13 mouse cellular contexts compared by ENCODE assay signal in genomic region chr5:31151746-31152145, GRCm38 (mm10). TPM values are rescaled to one million over a fixed set of nuclear protein-coding genes. Genes with fewer than 3 reads are reported as not detected.
DNase-seq lines count a peak whose midpoint lies in the region; ATAC-seq and TF ChIP-seq lines count a peak whose summit lies in the region.
"Had no signal": no experiment of that assay in that cellular context is flagged by ENCODE, and none has a peak within 500 bp of the region (broad histone marks: within the 10 kb centered on the region; RNA-seq: fewer than 3 reads in every experiment).

No protein-coding gene starts in this region.

- no peaks in the 10 kb centered on the region for H3K9me3 ChIP-seq in liver, embryonic 14.5 days (ENCODE audit: control insufficient read depth, low read length)
- H3K9me3 ChIP-seq in heart, postnatal 0 days (replicated peaks; ENCODE audit: control insufficient read depth, low read length), result no peaks in the 10 kb centered on the region
- H3K9me3 ChIP-seq in hindbrain, embryonic 14.5 days (ENCODE audit: control insufficient read depth, low read length), result no peaks in the 10 kb centered on the region
- no peaks in the 10 kb centered on the region for H3K9me3 ChIP-seq in midbrain, embryonic 15.5 days
- H3K9me3 ChIP-seq: embryonic facial prominence, embryonic 13.5 days; neural tube, embryonic 12.5 days had no signal

- peaks cover 1% of the 10 kb centered on the region for H3K36me3 ChIP-seq in liver, embryonic 14.5 days (replicated peaks; ENCODE audit: control insufficient read depth, insufficient read depth, low read depth)
- H3K36me3 ChIP-seq in heart, postnatal 0 days (replicated peaks; ENCODE audit: control insufficient read depth, insufficient read depth, low read length), result peaks cover 10% of the 10 kb centered on the region
- H3K36me3 ChIP-seq in hindbrain, embryonic 14.5 days (replicated peaks; ENCODE audit: control insufficient read depth, insufficient read depth), result peaks cover 10% of the 10 kb centered on the region
- no peaks in the 10 kb centered on the region for H3K36me3 ChIP-seq in midbrain, embryonic 15.5 days (replicated peaks)

- ATAC-seq in liver, embryonic 14.5 days (ENCODE audit: insufficient read depth), result no peak
- no peak for ATAC-seq in heart, postnatal 0 days (ENCODE audit: insufficient read depth, low read depth)
- ATAC-seq in hindbrain, embryonic 14.5 days (ENCODE audit: low FRiP score), result no peak
- no peak for ATAC-seq in midbrain, embryonic 15.5 days (replicated peaks)

- H3K4me3 ChIP-seq in liver, embryonic 14.5 days (ENCODE audit: insufficient read depth in 1 of 2, low read depth in 2 of 2, low read length in 2 of 2), result no peak overlapping the region
- no peak overlapping the region for H3K4me3 ChIP-seq in heart, postnatal 0 days (ENCODE audit: low read depth, low read length)
- H3K4me3 ChIP-seq in hindbrain, embryonic 14.5 days (replicated peaks; ENCODE audit: low read length), result no peak overlapping the region
- H3K4me3 ChIP-seq in midbrain, embryonic 15.5 days, result no peak overlapping the region
- H3K4me3 ChIP-seq: embryonic facial prominence, embryonic 13.5 days; neural tube, embryonic 12.5 days had no signal

- WGBS in liver, embryonic 14.5 days (ENCODE audit: insufficient replicate concordance), result 86% methylated on average over 2 of the region's 3 CpGs
- 44% methylated on average over 3 of the region's 3 CpGs for WGBS in heart, postnatal 0 days
- WGBS in hindbrain, embryonic 14.5 days, result 86% methylated on average over 3 of the region's 3 CpGs
- WGBS in midbrain, embryonic 15.5 days, result 93% methylated on average over 3 of the region's 3 CpGs

- H3K4me1 ChIP-seq in liver, embryonic 14.5 days (replicated peaks; ENCODE audit: control insufficient read depth in 2 of 2, insufficient read depth in 2 of 2, low read length in 1 of 2), result peaks cover 3 to 5% of the 10 kb centered on the region in 2 experiments; a peak in 3 of 4 replicates
- peaks cover 6% of the 10 kb centered on the region for H3K4me1 ChIP-seq in heart, postnatal 0 days (ENCODE audit: control insufficient read depth, insufficient read depth)
- H3K4me1 ChIP-seq in hindbrain, embryonic 14.5 days (replicated peaks; ENCODE audit: control insufficient read depth, insufficient read depth, low read length), result peaks cover 13% of the 10 kb centered on the region
- H3K4me1 ChIP-seq in midbrain, embryonic 15.5 days, result peaks cover 13% of the 10 kb centered on the region

- no peak overlapping the region for H3K4me2 ChIP-seq in liver, embryonic 14.5 days (ENCODE audit: low read depth)
- no peak overlapping the region for H3K4me2 ChIP-seq in heart, postnatal 0 days (ENCODE audit: low read depth, low read length)
- H3K4me2 ChIP-seq in hindbrain, embryonic 14.5 days (replicated peaks), result no peak overlapping the region
- H3K4me2 ChIP-seq in midbrain, embryonic 15.5 days, result no peak overlapping the region
- H3K4me2 ChIP-seq: embryonic facial prominence, embryonic 13.5 days; neural tube, embryonic 12.5 days had no signal

- H3K27ac ChIP-seq in liver, embryonic 14.5 days, result no peak overlapping the region
- no peak overlapping the region for H3K27ac ChIP-seq in heart, postnatal 0 days (ENCODE audit: low read depth)
- no peak overlapping the region for H3K27ac ChIP-seq in hindbrain, embryonic 14.5 days
- no peak overlapping the region for H3K27ac ChIP-seq in midbrain, embryonic 15.5 days
- H3K27ac ChIP-seq: embryonic facial prominence, embryonic 13.5 days; macrophage; neural tube, embryonic 12.5 days had no signal

- peak; percentile 32 for TF ChIP-seq CTCF in liver, embryonic 14.5 days (IDR thresholded peaks at IDR 0.05; ENCODE audit: low read depth)
- peak; percentile 39 for TF ChIP-seq CTCF in heart, postnatal 0 days (IDR thresholded peaks at IDR 0.05; ENCODE audit: low read depth)

- no peak for TF ChIP-seq EP300 in liver, embryonic 14.5 days (IDR thresholded peaks at IDR 0.05; ENCODE audit: low read depth)
- no peak for TF ChIP-seq EP300 in heart, postnatal 0 days (IDR thresholded peaks at IDR 0.05; ENCODE audit: low read depth)

- no peak overlapping the region for H3K9ac ChIP-seq in liver, embryonic 14.5 days (replicated peaks)
- H3K9ac ChIP-seq in heart, postnatal 0 days (replicated peaks; ENCODE audit: low read depth, low read length), result no peak overlapping the region
- H3K9ac ChIP-seq in hindbrain, embryonic 14.5 days, result no peak overlapping the region
- no peak overlapping the region for H3K9ac ChIP-seq in midbrain, embryonic 15.5 days
- H3K9ac ChIP-seq: embryonic facial prominence, embryonic 13.5 days; neural tube, embryonic 12.5 days had no signal

- H3K27me3 ChIP-seq in liver, embryonic 14.5 days (ENCODE audit: control insufficient read depth, insufficient read depth, low read length), result no peaks in the 10 kb centered on the region
- H3K27me3 ChIP-seq in heart, postnatal 0 days (ENCODE audit: control insufficient read depth, insufficient read depth, low read length), result no peaks in the 10 kb centered on the region
- no peaks in the 10 kb centered on the region for H3K27me3 ChIP-seq in hindbrain, embryonic 14.5 days (ENCODE audit: control insufficient read depth, insufficient read depth, low read length)
- no peaks in the 10 kb centered on the region for H3K27me3 ChIP-seq in midbrain, embryonic 15.5 days (replicated peaks)
- H3K27me3 ChIP-seq: embryonic facial prominence, embryonic 13.5 days; neural tube, embryonic 12.5 days had no signal

- no peak for DNase-seq in liver, embryonic 14.5 days (ENCODE audit: low read depth in 3 of 3, low spot score in 3 of 3)
- no peak for DNase-seq in liver
- peak; percentile 96 for DNase-seq in NIH3T3 (ENCODE audit: low read depth)
- DNase-seq in cerebellum, adult 11 months, result peak; percentile 53
- peak; percentile 17 for DNase-seq in heart, postnatal 0 days (ENCODE audit: low spot score)
- DNase-seq in natural killer cell, adult 2 months (ENCODE audit: low spot score in 2 of 2), result no peak
- no peak for DNase-seq in hindbrain, embryonic 14.5 days (ENCODE audit: low spot score)
- DNase-seq: spleen, adult 18-20 months had no signal

RNA-seq across cellular contexts. Expression of gene Mpv17, which starts 2.3 kb away (rescaled TPM):
- 16.9 and 18.9 TPM in 2 replicates for polyA plus RNA-seq in liver, embryonic 14.5 days (2012; rRNA removed)
- polyA plus RNA-seq in liver, embryonic 14.5 days (2014; fragmentation: Nextera tagmentation; extraction: Ambion mirVana), result 14.2 and 16.0 TPM in 2 replicates
- 157 and 202 TPM in 2 replicates for total RNA-seq in heart, postnatal 0 days (2014; rRNA removed; ENCODE audit: low replicate concordance)
- polyA plus RNA-seq in heart, postnatal 0 days (2015; fragmentation: Nextera tagmentation; extraction: Ambion mirVana), result 80.1 and 83.0 TPM in 2 replicates
- polyA plus RNA-seq in hindbrain, embryonic 14.5 days (2014; fragmentation: Nextera tagmentation; extraction: Ambion mirVana), result 49.5 and 50.3 TPM in 2 replicates
- polyA plus RNA-seq in midbrain, embryonic 15.5 days (2015; fragmentation: Nextera tagmentation; extraction: Ambion mirVana), result 51.5 and 57.8 TPM in 2 replicates

RNA-seq across cellular contexts. Expression of gene Ucn, which starts 13.1 kb away (rescaled TPM):
- polyA plus RNA-seq in liver, embryonic 14.5 days (2012; rRNA removed), result not detected in 2 replicates
- polyA plus RNA-seq in liver, embryonic 14.5 days (2014; fragmentation: Nextera tagmentation; extraction: Ambion mirVana), result not detected in 2 replicates
- total RNA-seq in heart, postnatal 0 days (2014; rRNA removed; ENCODE audit: low replicate concordance), result not detected in 2 replicates
- not detected in 2 replicates for polyA plus RNA-seq in heart, postnatal 0 days (2015; fragmentation: Nextera tagmentation; extraction: Ambion mirVana)
- not detected in 2 replicates for polyA plus RNA-seq in hindbrain, embryonic 14.5 days (2014; fragmentation: Nextera tagmentation; extraction: Ambion mirVana)
- polyA plus RNA-seq in midbrain, embryonic 15.5 days (2015; fragmentation: Nextera tagmentation; extraction: Ambion mirVana), result not detected in 2 replicates
- polyA plus RNA-seq: embryonic facial prominence, embryonic 13.5 days; kidney, embryonic 16.5 days; macrophage; neural tube, embryonic 12.5 days had no signal

RNA-seq across cellular contexts. Expression of gene Gm29609, which starts 28.0 kb away (rescaled TPM):
- polyA plus RNA-seq in liver, embryonic 14.5 days (2012; rRNA removed), result 0.90 and 0.92 TPM in 2 replicates
- polyA plus RNA-seq in liver, embryonic 14.5 days (2014; fragmentation: Nextera tagmentation; extraction: Ambion mirVana), result 0.66 and 0.77 TPM in 2 replicates
- total RNA-seq in heart, postnatal 0 days (2014; rRNA removed; ENCODE audit: low replicate concordance), result 6.6 and 9.9 TPM in 2 replicates
- 0.80 and 1.1 TPM in 2 replicates for polyA plus RNA-seq in heart, postnatal 0 days (2015; fragmentation: Nextera tagmentation; extraction: Ambion mirVana)
- 0.74 and 1.7 TPM in 2 replicates for polyA plus RNA-seq in hindbrain, embryonic 14.5 days (2014; fragmentation: Nextera tagmentation; extraction: Ambion mirVana)
- polyA plus RNA-seq in midbrain, embryonic 15.5 days (2015; fragmentation: Nextera tagmentation; extraction: Ambion mirVana), result 1.7 TPM in 2 replicates
- polyA plus RNA-seq: macrophage had no signal

RNA-seq across cellular contexts. Expression of gene Gtf3c2, which starts 28.2 kb away (rescaled TPM):
- 31.2 and 31.3 TPM in 2 replicates for polyA plus RNA-seq in liver, embryonic 14.5 days (2012; rRNA removed)
- polyA plus RNA-seq in liver, embryonic 14.5 days (2014; fragmentation: Nextera tagmentation; extraction: Ambion mirVana), result 22.8 and 25.3 TPM in 2 replicates
- 15.7 and 42.7 TPM in 2 replicates for total RNA-seq in heart, postnatal 0 days (2014; rRNA removed; ENCODE audit: low replicate concordance)
- 18.3 and 20.5 TPM in 2 replicates for polyA plus RNA-seq in heart, postnatal 0 days (2015; fragmentation: Nextera tagmentation; extraction: Ambion mirVana)
- polyA plus RNA-seq in hindbrain, embryonic 14.5 days (2014; fragmentation: Nextera tagmentation; extraction: Ambion mirVana), result 49.7 and 53.0 TPM in 2 replicates
- 72.3 and 73.6 TPM in 2 replicates for polyA plus RNA-seq in midbrain, embryonic 15.5 days (2015; fragmentation: Nextera tagmentation; extraction: Ambion mirVana)

RNA-seq across cellular contexts. Expression of gene Trim54, which starts 35.2 kb away (rescaled TPM):
- polyA plus RNA-seq in liver, embryonic 14.5 days (2012; rRNA removed), result not detected in 2 replicates
- polyA plus RNA-seq in liver, embryonic 14.5 days (2014; fragmentation: Nextera tagmentation; extraction: Ambion mirVana), result not detected in 2 replicates
- 4.2 and 8.8 TPM in 2 replicates for total RNA-seq in heart, postnatal 0 days (2014; rRNA removed; ENCODE audit: low replicate concordance)
- polyA plus RNA-seq in heart, postnatal 0 days (2015; fragmentation: Nextera tagmentation; extraction: Ambion mirVana), result 16.4 and 16.5 TPM in 2 replicates
- polyA plus RNA-seq in hindbrain, embryonic 14.5 days (2014; fragmentation: Nextera tagmentation; extraction: Ambion mirVana), result not detected in 2 replicates
- polyA plus RNA-seq in midbrain, embryonic 15.5 days (2015; fragmentation: Nextera tagmentation; extraction: Ambion mirVana), result not detected in 2 replicates
- polyA plus RNA-seq: macrophage had no signal

Comparison
In these comparisons a context has a peak if more than half of its experiments do, and no peak if none do; other contexts are left out.
1. DNase-seq: peak in NIH3T3 (single experiment), cerebellum, adult 11 months (single experiment) and heart, postnatal 0 days (single experiment); none in liver, embryonic 14.5 days (0 of 3), liver (single experiment), natural killer cell, adult 2 months (0 of 2) and hindbrain, embryonic 14.5 days (single experiment).